Mouse (Mus musculus) urinary bladder, adult 2 months (tissue): ENCODE data around the gene Stk38. TPM values are rescaled to one million over a fixed set of nuclear protein-coding genes. Genes with fewer than 3 reads are reported as not detected.
"Not testable (repeated sequence)": the region's sequence is repeated elsewhere in the genome, so short reads cannot be mapped to it uniquely, and the experiment has no call there.

ENCODE experiments used
- DNase-seq: peaks from one replicate; pipeline ENCODE4 v3.0.0; 2022; ENCODE audit warnings: low spot score
- polyA plus RNA-seq: library from polyadenylated mRNA; depleted of rRNA; stranded (reverse); fragments of >200 nt; gene quantifications from 2 replicates; pipeline ENCODE4 v1.2.3, GENCODE M21; 2012

The Stk38 gene
- polyA plus RNA-seq, 1 experiment, result 81.3 TPM

DNA sequence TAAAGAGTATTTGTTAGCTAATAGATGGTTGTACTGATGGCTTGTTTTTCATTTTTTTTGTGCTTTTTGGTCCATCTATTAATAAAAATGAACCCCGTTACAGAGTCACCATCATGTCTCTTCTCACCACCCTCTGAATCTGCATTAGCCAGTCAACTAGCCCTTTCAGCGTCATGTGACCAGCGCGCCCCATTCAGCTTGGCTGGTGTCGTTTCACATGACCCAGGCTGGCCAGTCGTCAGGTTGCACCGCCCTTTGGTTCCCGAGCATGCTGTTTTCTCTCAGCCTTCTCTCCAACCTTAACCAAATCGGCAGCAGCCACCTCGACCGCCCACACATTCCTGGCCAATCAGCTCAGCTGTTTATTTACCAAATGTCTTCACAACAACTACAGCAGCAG is 31.6 kb upstream of the Stk38 start:
- DNase-seq, result no peak

- DNase-seq, result no peak
Observed at GRCm38 (mm10) chr17:29035506-29035905, 27.7 kb upstream of the Stk38 start.

DNA sequence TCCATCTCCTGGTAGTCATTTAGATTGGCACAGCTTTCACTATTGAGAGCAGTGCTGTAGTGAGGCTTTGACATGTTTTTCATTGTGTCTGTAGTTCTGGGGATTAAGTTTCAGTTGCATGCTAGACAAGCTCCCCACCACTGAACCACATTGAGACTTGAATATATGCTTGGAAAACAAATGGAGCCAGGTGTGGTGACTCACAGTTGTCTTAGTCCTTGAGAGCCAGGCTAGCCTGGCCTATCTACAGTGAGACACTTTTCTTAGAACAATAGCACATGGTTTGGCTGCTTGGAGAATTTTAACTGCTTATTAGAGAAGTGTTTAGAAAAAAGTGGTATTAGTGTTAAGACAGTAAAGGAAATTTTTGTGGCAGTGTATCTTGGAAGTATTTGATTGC is 26.5 kb upstream of the Stk38 start:
- no peak for DNase-seq

DNA sequence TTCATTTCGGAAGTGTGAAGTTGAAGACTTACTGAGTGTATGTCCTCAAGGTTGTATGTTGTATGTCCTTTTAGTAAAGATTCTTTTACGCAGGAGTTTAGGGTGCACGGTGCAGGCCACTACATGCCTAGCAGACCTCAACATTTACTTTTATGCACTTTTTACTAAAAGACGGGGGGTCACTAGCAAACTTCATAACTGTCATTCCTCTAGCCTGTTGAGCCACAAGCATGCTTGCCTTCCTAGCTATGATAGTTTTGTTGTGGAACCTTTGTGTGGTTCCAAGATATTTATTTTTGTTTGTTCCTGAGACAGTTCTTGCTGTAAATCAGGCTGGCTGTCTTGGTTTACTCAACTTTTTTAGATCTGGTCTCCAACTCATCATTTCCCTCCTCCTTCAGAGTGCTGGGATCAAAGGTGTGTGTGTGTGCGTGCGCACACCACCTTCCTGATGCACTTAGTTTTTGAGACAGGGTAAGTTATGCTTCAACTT is 25.8 kb upstream of the Stk38 start:
- DNase-seq, result no peak

GRCm38 (mm10) chr17:29032274-29033069 is 24.7 kb upstream of the Stk38 start, which contains the start of gene Srsf3:
Srsf3 (plus strand) TSS chr17:29032628.
- DNase-seq, result peak; percentile 97

DNA sequence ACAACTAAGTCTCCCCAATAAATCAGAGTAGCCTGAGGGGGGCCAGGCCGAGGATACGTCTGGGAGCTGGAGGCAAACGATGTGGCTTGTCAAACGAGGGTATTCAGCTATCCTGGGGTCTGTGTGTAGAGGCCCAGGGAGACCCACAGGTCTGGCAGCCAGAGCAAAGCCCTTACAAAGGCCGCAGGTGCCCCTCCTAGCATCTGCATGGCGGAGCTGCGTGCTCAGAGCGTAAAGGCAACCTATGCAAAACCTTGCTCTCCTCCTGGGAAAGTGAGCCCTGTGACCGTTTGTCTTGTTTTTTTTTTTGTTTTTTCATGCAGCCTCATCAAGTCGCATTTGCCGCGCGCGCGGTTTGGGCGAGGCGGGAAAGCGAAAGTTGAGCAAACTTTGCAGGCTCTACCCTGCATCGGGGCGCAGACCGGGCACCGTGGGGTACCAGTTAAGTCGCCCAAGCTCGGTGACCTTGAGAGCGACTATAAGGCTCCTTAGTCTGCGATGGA is 24.0 kb upstream of the Stk38 start:
- DNase-seq, result no peak

- not testable (repeated sequence) for DNase-seq
Observed at GRCm38 (mm10) chr17:29031085-29031711, 23.4 kb upstream of the Stk38 start.

DNA sequence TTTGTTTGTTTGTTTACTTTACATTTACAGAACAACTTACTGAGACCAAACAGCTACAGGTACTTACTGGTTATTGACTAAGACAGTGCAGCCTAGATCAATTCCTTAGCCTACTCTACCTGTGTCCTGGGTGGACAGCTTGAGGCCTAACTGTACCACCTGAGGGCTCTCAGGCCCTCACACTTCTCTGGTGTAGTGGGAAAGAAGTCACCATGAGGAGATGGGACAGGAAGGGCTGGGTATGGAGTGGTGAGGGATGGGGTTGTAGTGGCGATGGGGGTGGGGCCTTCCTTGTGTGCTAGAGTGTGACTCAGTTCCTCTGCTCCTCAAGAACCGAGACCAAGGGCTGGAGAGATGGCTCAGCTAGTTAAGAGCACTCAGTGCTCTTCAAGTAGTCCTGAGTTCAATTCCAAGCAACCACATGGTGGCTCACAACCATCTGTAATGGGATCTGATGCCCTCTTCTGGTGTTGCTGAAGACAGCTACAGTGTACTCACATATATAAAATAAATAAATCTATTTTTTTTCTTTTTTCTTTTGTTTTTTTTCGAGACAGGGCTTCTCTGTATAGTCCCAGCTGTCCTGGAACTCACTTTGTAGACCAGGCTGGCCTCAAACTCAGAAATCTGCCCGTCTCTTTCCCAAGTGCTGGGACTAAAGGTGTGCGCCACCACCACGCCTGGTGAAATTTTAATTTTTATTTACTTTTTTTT is 22.7 kb upstream of the Stk38 start:
- no peak for DNase-seq

- DNase-seq, result no peak
Observed at GRCm38 (mm10) chr17:29026652-29027356, 19.0 kb upstream of the Stk38 start.

DNA sequence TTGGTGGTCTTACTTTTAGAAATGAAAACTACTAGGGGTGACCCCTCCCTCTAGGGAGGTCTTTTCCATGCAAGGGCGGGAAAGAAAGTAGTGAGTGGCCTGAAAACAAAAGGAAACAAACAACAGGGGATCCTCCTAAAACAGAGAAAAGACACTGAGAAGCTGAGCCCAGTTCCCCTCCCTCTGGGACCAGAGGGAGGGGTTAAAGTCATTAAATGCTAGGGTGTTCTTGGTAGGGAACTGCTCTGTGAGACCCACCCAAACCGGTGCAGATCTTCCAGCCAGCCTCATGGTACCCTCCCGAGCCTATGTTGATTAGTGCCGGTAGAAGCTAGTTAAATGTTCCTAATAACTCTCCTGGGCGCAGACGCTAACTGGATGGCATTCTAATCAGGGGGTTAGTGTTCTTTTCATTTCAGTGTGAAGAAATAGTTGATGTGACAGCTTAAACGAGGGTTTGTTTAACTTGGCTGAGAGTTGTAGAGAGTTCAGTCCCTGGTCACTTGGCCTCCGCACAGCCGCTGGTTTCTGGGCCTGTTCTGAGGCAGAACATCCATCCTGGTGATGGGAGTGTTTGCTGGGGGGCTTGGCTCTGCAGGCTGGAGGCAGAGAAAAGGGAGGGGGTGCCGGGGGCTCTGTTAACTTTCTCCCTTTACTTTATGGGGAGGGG is 17.2 kb upstream of the Stk38 start:
- DNase-seq, result no peak

- no peak for DNase-seq
Observed at GRCm38 (mm10) chr17:29024047-29024892, 16.5 kb upstream of the Stk38 start.

DNA sequence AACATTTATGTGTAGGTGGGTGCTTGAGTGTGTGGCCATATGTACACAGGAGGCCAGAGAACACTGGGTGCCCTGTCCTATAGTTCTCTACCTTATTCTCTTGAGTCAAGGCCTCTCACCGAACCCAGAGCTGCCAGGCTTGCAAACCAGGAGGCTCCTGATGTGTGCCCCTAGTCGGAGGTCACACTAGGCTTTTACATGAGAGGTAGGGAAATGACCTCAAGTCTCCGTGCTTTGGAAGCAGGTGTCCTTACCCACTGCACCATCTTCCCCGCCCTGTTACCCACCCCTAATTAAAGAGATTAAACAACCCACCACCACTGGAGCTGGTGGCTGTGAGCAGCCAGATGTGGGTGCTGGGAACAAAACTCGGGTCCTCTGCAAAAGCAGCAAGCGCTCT is 15.6 kb upstream of the Stk38 start:
- DNase-seq, result no peak

GRCm38 (mm10) chr17:29022230-29022819 is 14.5 kb upstream of the Stk38 start:
- DNase-seq, result no peak

DNA sequence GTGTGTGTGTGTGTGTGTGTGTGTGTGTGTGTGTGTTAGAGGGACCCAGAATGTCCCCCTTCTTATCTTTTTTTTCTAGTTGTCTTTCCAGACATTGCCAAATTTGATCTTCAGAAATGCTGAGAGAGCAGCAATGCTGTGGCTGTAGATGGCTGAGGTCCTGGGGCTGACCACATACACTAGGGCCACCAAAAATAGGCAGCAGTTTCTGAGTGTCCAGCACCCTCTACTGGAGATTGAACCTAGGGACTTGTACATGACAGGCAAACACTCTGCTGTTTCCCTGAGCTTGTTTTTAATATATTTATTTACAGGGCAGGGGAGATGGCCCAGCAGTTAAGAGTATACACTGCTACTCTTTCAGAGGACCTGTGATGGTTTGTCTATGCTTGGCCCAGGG is 12.6 kb upstream of the Stk38 start:
- DNase-seq, result no peak

GRCm38 (mm10) chr17:29019391-29019790 is 11.6 kb upstream of the Stk38 start:
- no peak for DNase-seq

- DNase-seq, result no peak
Observed at GRCm38 (mm10) chr17:29018292-29018984, 10.6 kb upstream of the Stk38 start.

DNA sequence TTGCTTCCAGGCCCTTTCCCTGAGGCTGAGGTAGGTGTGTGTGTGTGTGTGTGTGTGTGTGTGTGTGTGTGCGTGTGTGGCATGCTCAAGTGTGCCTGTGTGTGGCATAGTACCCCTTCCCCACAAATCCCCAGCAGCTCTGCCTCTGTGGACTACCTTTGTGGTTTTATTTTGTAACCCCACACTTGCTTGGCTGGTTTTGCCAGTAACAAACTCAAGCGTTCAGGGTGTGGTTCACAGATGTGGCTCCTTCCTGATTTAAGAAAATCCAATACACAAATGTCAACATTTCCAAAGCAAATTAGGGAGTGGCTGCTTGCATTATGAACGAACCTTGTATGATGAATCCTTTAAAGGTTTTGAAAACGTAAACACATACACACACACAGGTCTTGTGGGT is 8.9 kb upstream of the Stk38 start:
- DNase-seq, result no peak

GRCm38 (mm10) chr17:29015638-29016037 is 7.8 kb upstream of the Stk38 start:
- DNase-seq, result no peak

DNA sequence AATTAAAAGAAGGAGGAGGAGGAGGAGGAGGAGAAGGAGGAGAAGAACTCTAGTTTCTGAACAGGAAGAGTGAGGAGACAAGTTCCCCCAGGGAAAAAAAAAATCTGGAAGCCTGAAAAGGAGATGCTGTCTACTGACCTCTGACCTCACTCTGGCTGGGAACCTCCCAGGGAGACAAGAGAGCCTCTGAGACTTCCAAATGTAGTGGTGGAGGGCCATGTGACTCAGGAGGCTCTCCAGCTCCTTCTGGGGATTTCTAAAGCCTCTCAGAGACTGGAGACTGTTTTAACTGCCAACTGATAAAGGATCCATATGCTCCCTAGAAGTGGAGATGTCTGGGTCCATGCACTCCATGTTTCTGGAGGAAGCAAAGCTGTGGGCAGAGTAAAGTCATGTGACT is 6.4 kb upstream of the Stk38 start:
- no peak for DNase-seq
